Mouse (Mus musculus): ENCODE data around the gene Pip4p1.
"Not testable (repeated sequence)": the region's sequence is repeated elsewhere in the genome, so short reads cannot be mapped to it uniquely, and the experiment has no call there.

Gene Pip4p1

DNA sequence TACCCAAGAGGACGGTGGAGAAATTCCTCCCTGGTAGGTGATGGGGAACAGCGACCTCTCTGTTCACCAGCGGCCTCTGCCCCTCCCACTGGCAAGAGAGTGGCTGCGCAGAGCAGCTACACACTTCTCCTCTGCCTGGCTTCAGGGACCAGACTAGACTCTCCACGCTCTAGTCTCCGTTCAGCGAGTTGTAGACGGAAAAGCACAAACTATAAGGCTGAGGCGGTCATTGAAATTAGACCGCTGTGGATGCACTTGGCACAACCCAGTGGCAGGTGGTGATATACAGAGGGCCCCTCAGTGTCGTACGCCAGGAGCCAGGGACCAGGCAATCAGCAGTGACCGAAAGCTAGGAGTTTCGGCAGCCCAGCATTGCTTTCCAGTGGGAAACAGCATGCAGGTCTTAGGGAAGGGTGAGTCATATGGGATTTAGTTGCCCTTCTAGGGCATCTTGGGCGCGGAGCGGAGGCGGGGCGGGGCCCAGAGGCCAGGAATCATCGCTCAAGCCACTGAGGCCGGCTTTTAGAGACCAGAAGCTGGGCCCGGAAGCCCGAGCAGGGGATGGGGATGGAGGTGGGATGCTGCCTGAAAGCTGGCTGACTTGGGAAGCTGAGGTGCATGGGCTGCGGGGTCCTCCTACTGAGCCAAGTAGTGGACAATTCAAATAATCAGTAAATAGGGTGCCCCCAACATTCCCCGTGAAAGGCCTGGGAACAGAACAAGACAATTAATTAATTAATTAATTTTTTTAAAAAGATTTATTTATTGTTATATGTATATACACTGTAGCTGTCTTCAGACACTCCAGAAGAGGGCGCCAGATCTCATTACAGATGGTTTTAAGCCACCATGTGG is 26.5 kb downstream of the Pip4p1 start:
- in situ Hi-C loops (cut with MboI; ENCODE audit: low pct_unique_long_range_greater_than_20kb in 1 of 2, low sequenced_read_pairs in 2 of 2, unreplicated experiment in 1 of 2): no loop called here

DNA sequence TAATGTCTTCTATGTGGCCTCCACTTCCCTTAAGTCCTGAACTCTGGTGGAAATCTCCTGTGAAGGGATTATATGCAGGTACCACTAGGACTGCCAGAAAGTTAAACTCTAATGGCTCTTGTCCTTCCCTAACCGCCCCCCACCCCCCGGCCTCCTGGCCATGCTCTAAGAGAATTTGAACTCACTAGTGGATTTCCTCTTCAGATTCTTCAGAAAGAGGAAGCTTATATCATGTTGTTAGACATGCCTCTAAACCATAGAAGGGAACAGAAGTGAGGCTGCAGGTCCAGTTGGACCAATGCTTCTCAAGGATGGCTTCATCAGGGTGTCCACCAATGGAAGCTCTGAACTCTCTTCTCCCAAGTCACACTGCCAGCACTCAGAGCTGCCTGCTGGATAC is 32.7 kb downstream of the Pip4p1 start:
- in situ Hi-C loops (cut with MboI; ENCODE audit: low pct_unique_long_range_greater_than_20kb in 1 of 2, low sequenced_read_pairs in 2 of 2, unreplicated experiment in 1 of 2): not testable (repeated sequence)

DNA sequence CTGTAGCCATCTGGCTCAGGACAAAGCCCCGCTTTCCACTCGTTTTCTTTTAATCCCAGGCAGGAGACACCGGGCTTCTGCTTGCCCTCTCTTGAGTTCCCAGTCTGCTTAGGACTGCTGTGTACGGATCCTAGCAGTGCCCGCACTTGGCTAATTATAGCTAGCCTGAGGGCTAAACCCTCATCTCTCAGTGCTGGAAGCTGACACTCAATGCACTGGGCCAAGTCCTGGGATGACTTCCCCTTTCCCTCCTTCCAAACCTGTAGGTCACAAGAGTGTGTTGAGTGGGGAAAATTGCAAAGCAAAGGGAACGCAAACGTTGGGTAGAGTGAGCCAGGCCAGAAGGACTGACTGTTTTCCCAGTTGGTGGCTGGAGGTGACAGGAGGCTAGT is 33.3 kb downstream of the Pip4p1 start, which contains the start of gene Klhl33:
Klhl33 (minus strand) TSS at position 134 of the 392 bp plus-strand sequence.
- in situ Hi-C loops (cut with MboI; ENCODE audit: low pct_unique_long_range_greater_than_20kb in 1 of 2, low sequenced_read_pairs in 2 of 2, unreplicated experiment in 1 of 2): no loop called here

DNA sequence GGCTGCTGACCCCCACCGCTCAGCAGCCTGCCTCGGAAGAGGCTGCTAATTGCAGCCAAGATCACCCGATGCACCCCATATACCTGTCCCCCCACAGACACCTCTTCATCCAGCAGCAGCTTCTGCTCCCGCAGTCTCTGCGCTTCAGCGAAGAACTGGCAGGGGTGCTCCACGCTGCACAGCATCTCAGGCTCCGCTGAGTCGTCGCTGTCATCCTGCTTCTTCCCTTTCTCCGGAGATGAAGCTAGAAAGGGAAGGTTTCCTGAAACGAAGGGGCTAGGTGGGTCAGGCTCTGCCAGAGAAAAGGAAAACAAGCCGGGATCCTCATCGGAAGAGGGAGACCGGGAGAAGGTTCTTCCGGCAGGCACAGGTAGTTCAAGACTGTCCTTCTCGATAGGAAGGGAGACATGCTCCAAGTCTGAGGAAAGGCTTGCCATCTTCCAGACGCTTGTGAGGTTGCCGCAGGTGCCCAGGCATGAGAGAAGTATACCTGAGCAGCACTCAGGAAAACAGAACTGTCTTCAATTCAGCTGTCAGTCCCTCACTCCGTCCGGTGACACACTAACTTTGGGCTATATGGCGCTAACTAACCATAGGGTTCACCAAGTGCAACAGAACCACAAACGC is 33.8 kb downstream of the Pip4p1 start:
- in situ Hi-C loops (cut with MboI; ENCODE audit: low pct_unique_long_range_greater_than_20kb in 1 of 2, low sequenced_read_pairs in 2 of 2, unreplicated experiment in 1 of 2): no loop called here

DNA sequence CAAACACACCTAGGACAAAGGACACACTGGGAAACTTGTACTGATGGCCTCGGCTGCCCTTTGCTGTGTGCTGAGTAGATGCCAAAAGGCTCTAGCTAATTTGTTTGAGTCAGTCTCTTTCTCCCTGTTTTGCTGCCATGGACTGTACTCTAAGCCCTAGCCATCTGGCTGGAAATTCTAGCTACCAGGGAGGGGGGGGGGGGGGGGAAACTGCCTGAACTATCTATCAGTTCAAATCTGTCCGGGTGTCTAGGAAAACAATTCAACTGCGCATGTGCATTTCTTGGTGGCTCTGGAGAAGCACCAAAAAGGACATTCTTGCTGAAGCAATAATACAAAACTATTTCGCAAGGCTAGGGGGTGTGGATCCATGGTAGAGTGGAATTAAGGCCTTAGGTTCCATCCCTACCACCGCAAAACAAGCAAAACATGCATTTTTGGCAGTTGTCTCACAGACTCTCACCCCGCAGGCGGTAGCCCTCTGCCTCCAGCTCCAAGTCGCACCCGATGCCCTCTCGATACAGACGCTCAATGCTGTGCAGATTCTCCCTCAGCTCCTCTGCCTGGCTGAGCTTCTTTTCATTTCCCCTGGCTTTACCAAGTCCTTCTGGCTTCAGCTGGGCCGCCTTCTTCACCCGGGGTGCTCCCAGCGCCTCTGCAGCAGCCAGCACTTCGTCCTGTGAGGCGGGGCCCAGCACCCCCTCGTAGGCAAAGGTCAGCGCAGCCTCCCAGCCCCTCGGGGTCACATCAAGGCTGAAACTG is 34.5 kb downstream of the Pip4p1 start:
- in situ Hi-C loops (cut with MboI; ENCODE audit: low pct_unique_long_range_greater_than_20kb in 1 of 2, low sequenced_read_pairs in 2 of 2, unreplicated experiment in 1 of 2): no loop called here

DNA sequence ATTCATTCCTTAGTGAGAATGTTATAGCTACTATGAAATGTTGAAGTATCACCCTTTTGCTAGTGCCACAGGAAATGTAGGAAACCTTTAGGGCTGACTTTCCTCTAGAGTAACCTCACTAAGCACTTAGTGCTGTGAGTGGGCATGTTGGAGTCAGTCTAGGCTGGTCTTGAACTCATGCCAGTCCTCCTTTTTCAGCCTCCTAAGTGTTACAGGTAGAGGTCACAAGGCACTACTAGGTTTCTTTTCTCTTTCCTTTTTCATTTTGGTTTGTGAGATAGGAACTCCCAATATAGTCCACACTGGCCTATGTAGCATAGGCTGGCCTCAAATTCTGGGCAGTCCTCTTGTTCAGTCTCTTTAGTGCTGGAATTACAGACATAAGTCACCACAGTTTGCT is 35.2 kb downstream of the Pip4p1 start:
- in situ Hi-C loops (cut with MboI; ENCODE audit: low pct_unique_long_range_greater_than_20kb in 1 of 2, low sequenced_read_pairs in 2 of 2, unreplicated experiment in 1 of 2): no loop called here

DNA sequence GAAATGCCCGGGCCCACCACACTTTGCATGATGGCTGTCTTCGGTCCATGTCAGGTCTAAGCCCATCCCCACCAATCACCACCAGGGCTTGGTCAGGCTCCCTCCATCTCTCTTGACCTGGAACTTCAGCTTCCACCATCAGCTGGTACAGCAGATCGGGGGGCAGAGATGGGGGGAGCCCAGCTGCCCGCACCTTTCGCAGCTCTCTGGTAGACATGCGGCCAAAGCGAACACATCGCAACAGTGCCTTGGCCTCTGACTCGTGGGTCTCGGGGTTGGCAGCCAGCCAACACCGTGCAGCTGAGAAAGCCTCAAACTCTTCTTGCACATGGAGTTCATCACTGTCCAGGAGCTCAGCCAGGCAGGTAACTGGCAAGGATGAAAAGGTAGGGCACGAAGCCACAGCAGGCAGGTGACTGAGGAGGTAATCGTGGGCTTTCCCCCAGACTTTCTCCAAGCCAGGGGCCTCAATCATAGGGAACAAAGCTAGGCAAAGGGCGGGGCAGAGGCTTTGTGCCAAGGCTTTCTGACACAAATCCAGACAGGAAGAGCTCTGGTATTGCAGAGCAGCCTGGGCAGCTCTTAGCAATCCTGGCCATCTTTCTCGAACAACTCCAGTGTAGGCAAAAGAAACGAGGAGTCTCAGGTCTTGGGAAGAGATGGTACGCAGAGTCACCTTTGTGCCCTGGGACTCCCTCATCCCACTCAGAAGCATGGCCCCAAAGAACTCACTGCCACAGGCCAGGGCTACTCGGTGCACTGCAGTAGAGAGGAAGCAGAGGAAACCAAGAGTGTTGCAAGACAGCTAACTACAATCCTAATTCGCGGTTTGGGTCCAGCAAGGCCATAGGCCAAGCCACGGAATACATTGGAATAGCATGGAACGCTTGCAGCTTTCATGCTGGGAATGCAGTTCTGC is 37.9 kb downstream of the Pip4p1 start:
- in situ Hi-C loops (cut with MboI; ENCODE audit: low pct_unique_long_range_greater_than_20kb in 1 of 2, low sequenced_read_pairs in 2 of 2, unreplicated experiment in 1 of 2): no loop called here

DNA sequence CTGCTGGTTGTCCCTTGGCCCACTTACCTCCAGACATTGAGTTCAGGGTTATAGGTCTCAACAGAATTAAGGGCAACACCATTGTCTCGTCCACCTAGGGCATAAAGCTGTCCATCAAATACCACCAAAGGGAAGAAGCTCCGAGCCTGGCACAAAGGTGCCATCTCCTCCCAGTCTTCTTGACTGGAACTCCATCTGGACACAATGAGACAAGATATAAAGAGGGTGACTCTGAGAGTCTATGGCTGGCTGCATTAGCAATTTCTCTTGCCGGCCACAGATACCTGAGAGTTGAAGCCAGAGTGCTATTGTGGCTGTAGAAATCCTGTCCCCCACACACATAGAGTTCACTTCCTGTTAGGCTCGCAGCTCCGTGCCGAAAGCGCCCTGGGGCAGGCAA is 38.6 kb downstream of the Pip4p1 start:
- in situ Hi-C loops (cut with MboI; ENCODE audit: low pct_unique_long_range_greater_than_20kb in 1 of 2, low sequenced_read_pairs in 2 of 2, unreplicated experiment in 1 of 2): no loop called here

DNA sequence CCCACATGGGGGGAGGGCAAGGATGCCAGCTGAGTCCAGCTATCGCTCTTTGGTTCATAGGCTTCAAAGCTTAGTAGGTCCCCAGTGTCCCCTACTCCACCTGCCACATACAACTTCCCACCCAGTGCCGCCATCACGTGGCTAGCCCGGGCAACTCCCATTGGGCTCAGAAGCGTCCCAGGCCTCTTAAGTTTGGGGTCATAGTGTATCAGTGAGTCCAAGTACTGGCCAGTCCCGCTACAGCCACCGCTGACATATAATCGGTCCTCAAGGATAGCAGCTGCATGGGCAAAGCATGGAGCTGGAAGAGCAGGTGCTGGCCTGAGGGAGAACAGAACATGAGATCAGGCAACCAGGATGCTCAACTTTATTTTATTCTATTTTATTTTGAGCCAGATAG is 39.0 kb downstream of the Pip4p1 start:
- in situ Hi-C loops (cut with MboI; ENCODE audit: low pct_unique_long_range_greater_than_20kb in 1 of 2, low sequenced_read_pairs in 2 of 2, unreplicated experiment in 1 of 2): no loop called here

DNA sequence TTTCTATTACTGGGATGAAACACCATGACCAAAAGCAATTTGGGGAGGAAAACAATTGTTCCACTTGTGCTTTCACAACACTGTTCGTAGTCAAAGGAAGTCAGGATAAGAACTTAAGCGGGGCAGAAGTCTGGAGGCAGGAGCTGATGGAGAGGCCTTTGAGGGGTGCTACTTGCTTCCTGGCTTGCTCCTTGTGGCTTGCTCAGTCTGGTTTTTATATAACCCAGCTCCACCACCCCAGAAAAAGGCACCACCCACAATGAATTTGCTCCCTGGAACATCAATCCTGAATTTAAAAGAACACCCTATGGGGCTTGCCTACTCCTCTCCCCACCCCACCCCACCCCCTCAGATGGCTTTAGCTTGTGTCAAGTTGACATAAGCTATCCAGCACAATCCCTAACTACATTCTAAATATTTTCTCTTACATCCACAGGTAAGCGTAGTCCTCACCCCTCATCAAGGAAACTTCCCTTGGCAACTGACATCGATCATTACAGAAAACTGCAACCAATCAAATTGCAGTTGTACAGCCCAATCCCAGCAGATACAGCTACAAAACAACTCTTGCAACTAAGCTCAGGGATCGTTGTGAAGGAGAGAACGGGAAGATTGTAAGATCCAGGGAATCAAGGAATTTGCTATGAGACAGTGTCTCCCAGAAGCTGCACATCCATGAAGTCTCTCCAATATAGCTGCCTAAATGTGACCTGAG is 54.3 kb downstream of the Pip4p1 start:
- in situ Hi-C loops (cut with MboI; ENCODE audit: low pct_unique_long_range_greater_than_20kb in 1 of 2, low sequenced_read_pairs in 2 of 2, unreplicated experiment in 1 of 2): no loop called here

Measured in mouse embryonic stem cell (cell line).